Comparison of ENCODE assay signal across 16 mouse cellular contexts in genomic region chr5:75734508-75734907, GRCm38 (mm10).
DNase-seq lines count a peak whose midpoint lies in the region; ATAC-seq lines count a peak whose summit lies in the region.
"Had no signal": no experiment of that assay in that cellular context is flagged by ENCODE, and none has a peak within 500 bp of the region (broad histone marks: within the 10 kb centered on the region; RNA-seq: fewer than 3 reads in every experiment).

No protein-coding gene starts in this region.

- H3K27ac ChIP-seq in liver, embryonic 13.5 days: no peak overlapping the region
- H3K27ac ChIP-seq: embryonic facial prominence, embryonic 12.5 days; forebrain, embryonic 10.5 days; midbrain, embryonic 12.5 days; neural tube, embryonic 12.5 days had no signal

- no peak overlapping the region for H3K4me3 ChIP-seq in liver, embryonic 13.5 days (replicated peaks)
- H3K4me3 ChIP-seq: embryonic facial prominence, embryonic 12.5 days; forebrain, embryonic 10.5 days; midbrain, embryonic 12.5 days; neural tube, embryonic 12.5 days had no signal

- H3K9ac ChIP-seq in liver, embryonic 13.5 days: no peak overlapping the region
- H3K9ac ChIP-seq: embryonic facial prominence, embryonic 12.5 days; midbrain, embryonic 12.5 days; neural tube, embryonic 12.5 days had no signal

- peak; percentile 13 for DNase-seq in R1 (ENCODE audit: low read depth, low spot score)
- peak; percentile 66 to 72 for DNase-seq in heart, adult 9 months (ENCODE audit: low spot score in 2 of 2)
- peak; percentile 48 for DNase-seq in heart, postnatal 25 days (ENCODE audit: low spot score)
- no peak for DNase-seq in liver, embryonic 13.5 days
- no peak for DNase-seq in cerebellum, adult 9-11 months
- no peak for DNase-seq in ovary, postnatal 36 days (ENCODE audit: low spot score)
- DNase-seq in ovary, postnatal 14 days (ENCODE audit: low spot score): no peak
- no peak for DNase-seq in left cerebral cortex, adult 11 months (ENCODE audit: low spot score)
- DNase-seq: cerebellum, adult 11-12 months; layer of hippocampus, adult 9-11 months; lung, postnatal 14 days; thymus, postnatal 4 days had no signal

- no peaks in the 10 kb centered on the region for H3K27me3 ChIP-seq in liver, embryonic 13.5 days
- H3K27me3 ChIP-seq: embryonic facial prominence, embryonic 12.5 days; neural tube, embryonic 12.5 days had no signal

- peak; percentile 51 for ATAC-seq in liver, embryonic 13.5 days (ENCODE audit: low read depth)

- no peaks in the 10 kb centered on the region for H3K36me3 ChIP-seq in liver, embryonic 13.5 days
- H3K36me3 ChIP-seq: embryonic facial prominence, embryonic 12.5 days; forebrain, embryonic 10.5 days; midbrain, embryonic 12.5 days; neural tube, embryonic 12.5 days had no signal

- intact Hi-C loops in heart, postnatal 25 days (cut with DNase I): no loop called here

- H3K4me2 ChIP-seq in liver, embryonic 13.5 days: no peak overlapping the region
- H3K4me2 ChIP-seq: embryonic facial prominence, embryonic 12.5 days; midbrain, embryonic 12.5 days; neural tube, embryonic 12.5 days had no signal

- no peaks in the 10 kb centered on the region for H3K9me3 ChIP-seq in liver, embryonic 13.5 days (replicated peaks)
- H3K9me3 ChIP-seq: forebrain, embryonic 10.5 days; neural tube, embryonic 12.5 days had no signal

- peaks cover 17% of the 10 kb centered on the region for H3K4me1 ChIP-seq in liver, embryonic 13.5 days (replicated peaks)
- H3K4me1 ChIP-seq: embryonic facial prominence, embryonic 12.5 days; neural tube, embryonic 12.5 days had no signal

- 80% methylated on average over 14 of the region's 14 CpGs for WGBS in liver, embryonic 13.5 days (ENCODE audit: insufficient replicate concordance)

Comparison
In these comparisons a context has a peak if more than half of its experiments do, and no peak if none do; other contexts are left out.
1. DNase-seq: peak in R1 (single experiment), heart, adult 9 months (2 of 2) and heart, postnatal 25 days (single experiment); none in liver, embryonic 13.5 days (single experiment), cerebellum, adult 9-11 months (single experiment), ovary, postnatal 36 days (single experiment), ovary, postnatal 14 days (single experiment) and left cerebral cortex, adult 11 months (single experiment).